Mouse (Mus musculus): Measurements from ENCODE around the gene Fzr1.

Fzr1 gene

DNA sequence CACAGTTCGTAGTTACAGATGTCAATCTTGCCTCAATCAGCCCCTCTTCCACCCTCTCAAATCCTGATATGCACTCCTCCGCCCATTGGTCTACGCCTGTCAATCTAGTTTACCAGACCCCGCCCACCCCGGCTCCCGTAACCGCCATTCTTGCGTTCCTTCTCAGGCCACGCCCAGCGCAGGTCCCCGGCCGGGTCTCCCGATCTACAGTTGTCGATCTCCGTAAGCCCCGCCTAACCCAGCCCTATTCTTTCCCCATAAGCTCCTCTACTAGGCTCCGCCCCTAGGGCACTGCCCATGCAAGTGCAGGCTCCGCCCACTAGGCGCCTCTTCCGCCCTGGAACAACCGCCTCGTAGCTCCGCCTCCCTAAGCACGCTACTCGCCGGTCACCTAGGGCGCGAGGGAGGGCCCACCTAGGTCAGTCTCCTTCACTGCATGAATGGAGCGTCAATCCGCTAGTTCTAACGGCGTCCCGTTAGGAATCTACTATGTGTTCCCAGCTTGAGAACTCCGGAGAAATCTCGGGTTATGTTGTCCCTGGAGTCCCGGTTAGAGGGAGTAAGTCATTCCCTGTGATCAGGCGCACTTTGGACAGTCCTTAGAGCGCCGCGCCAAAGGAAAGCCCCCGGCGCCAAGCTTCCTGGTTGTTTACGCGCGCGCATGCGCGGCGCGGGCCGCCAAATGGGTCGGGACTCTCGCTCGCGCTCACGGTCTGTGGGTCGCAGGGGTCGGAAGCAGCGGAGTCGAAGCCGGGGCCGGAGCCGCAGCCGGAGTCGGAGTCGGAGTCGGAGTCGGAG lies 57.6 kb downstream of the Fzr1 start, which contains the start of gene Cactin:
Cactin (plus strand) TSS at position 554 of the 798 bp plus-strand sequence.
- in situ Hi-C loops (cut with MboI; ENCODE audit: unreplicated experiment in 2 of 2): no loop called here

DNA sequence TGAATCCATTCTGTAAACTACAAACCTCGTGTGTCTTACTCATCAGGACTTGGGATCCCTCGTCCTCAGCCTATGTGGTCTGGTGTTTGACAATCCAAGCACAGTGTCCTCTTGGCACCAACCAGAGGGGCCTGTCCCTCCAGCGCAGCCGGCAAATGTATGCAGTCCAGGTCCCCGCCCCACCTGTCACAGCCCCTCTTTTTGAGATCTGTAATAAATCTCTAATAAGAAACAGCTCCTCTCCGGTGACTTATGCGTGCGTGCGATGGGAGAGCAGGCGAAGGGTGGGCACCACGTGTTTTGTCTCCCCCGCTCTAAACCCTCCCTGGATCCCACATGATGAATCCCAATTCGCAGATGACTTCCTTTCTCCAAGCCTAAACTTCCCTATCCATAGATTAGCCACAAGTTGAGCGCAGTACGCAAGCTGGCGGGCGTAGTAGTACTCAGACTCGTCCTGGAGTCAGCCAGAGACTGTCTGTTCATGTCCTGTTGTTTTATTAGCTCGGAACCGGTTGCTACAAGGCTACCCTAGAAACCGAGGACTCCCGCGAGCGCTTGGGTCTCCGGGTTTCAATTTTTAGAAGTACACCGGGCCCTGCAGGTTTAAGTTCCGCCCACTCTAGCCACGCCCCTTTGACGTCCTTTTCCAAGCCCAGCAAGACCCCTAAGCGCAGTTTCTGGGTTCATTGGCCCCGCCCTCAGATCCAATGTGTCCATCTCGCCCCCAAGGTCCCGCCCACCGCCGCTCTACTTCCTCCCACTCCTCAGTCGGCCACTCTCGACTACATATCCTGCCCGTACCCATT lies 58.4 kb downstream of the Fzr1 start:
- in situ Hi-C loops (cut with MboI; ENCODE audit: unreplicated experiment in 2 of 2): no loop called here

DNA sequence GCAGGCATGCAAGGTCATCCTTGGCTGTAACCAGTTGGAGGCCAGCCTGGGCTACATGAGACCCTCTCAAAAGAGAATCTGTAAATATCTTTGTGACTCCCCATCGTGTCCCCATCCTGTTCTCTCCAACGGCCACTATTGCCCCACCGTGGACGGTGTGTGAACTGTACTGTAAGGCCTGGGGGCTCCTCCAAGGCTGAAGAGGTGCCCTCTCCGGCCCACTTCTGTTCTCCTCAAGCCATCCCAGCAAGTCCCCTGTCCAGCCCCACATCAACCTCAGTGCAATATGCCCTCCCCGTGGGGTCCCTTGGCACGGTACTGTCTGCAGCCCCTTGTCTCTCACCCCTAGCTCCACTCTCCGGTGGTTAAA lies 59.0 kb downstream of the Fzr1 start:
- in situ Hi-C loops (cut with MboI; ENCODE audit: unreplicated experiment in 2 of 2): no loop called here

DNA sequence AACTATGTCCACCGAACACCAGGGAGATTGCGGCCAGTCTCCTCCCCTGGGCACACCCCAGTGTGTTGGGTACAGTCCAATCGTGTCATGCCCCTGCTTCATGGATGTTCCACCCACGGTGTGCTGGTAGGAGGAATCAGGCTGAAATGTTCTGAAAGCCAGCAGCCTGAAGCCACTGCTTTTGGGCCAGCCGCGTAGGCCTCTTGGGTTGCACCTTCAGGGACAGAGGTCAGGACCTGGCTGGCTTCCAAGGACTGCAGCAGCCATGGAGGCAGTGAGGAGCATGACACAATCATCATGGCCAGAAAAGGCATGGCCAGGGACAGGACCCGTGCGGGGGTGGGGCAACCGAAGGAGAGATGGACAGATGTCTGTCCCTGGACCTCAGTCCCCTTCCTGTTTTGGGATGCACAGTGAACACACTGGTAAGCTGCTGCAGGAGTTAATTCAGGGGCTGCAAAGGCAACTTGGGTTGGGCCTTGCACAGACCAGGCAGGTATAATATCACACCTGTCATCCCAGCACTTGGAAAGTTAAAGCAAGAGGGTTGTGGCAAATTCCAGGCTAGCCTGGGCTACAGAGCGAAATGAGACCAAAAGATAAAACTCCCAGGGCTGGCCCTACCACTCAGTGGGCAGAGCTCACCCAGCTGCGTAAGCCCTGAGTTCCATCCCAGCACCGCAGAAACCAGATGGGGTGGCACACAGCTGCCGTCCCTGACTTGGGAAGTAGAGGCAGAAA lies 59.6 kb downstream of the Fzr1 start:
- in situ Hi-C loops (cut with MboI; ENCODE audit: unreplicated experiment in 2 of 2): no loop called here

DNA sequence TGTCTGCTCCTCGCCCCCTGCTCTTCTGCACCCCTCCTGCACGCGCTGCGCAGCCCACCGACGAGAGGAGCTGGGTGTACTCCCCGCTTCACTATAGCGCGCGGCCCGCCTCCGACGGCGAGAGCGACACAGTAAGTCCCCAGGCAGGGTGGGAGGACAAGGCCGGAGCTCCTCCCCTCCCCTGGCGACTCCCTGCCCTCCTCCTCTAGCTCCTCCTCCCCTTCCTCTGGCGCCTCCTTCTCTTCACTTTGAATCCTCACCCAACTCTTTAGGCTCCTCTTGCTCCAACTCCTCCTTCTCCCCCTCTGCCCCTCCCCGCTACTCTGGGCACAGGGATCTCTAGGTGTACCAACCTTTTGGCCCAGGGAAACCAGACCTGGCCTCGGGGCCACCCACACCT lies 61.0 kb downstream of the Fzr1 start:
- in situ Hi-C loops (cut with MboI; ENCODE audit: unreplicated experiment in 2 of 2): no loop called here

DNA sequence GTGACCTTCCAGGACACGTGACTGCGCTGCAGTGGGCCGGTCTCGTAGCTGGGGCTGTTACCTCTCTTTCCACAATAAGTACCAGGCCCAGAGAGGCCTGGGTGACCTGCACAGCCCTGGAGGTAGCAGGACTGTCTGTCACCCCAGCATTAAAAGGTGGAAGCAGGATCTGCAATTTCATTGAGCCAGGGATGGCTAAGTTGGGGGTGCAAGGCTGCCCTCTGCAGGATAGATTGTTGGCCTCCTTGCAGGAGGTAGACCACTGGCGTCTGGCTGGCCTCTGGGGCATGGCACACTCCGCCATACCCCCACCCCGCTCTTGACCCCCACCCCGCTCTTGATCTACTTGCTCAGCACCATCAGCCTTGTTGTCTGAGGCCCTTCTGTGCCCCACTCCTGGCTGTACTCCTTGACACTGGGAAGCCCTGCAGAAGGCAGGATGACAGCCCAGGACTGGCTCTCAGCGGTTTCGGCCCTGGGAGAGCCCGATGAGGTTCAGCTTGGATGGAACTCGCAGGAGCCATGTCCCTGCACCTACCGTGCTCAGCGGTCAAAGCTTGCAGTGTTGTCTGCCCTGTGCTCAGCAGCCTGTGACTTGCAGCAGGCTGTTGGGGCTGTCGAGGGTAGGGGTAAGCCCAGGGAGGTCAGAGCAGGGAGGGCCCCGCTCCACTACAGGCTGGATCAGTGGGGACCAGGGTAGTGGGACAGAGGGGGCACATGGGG lies 61.8 kb downstream of the Fzr1 start:
- in situ Hi-C loops (cut with MboI; ENCODE audit: unreplicated experiment in 2 of 2): no loop called here

Measured in v-Abl transformed pro-B cells (cell line).